Mouse (Mus musculus): ENCODE measurements around the gene Gm20521. TPM values are rescaled to one million over a fixed set of nuclear protein-coding genes. Genes with fewer than 3 reads are reported as not detected.
A peak's percentile ranks its signal among the peaks of the same experiment; 100 is the strongest.

Gm20521 gene
- 10 to 100 TPM in 1 of 26 experiments, 1 to 10 TPM in 21, not detected in 4; 1.0 to 17.5 (median 4.4) TPM for total RNA-seq (2018; cell fraction: chromatin; rRNA removed)
- 1 to 10 TPM in 22 of 26 experiments, under 1 TPM in 4; 0.39 to 3.3 (median 1.6) TPM for total RNA-seq (2018; cell fraction: cytosol; rRNA removed)
- total RNA-seq (2018; cell fraction: nucleus; rRNA removed) = 1 to 10 TPM in 15 of 26 experiments, under 1 TPM in 3, not detected in 8; 0.60 to 4.3 (median 2.0) TPM
- polyA plus RNA-seq (2018) = 0.28 to 3.5 TPM (median 1.1 TPM) in 3 replicates

DNA sequence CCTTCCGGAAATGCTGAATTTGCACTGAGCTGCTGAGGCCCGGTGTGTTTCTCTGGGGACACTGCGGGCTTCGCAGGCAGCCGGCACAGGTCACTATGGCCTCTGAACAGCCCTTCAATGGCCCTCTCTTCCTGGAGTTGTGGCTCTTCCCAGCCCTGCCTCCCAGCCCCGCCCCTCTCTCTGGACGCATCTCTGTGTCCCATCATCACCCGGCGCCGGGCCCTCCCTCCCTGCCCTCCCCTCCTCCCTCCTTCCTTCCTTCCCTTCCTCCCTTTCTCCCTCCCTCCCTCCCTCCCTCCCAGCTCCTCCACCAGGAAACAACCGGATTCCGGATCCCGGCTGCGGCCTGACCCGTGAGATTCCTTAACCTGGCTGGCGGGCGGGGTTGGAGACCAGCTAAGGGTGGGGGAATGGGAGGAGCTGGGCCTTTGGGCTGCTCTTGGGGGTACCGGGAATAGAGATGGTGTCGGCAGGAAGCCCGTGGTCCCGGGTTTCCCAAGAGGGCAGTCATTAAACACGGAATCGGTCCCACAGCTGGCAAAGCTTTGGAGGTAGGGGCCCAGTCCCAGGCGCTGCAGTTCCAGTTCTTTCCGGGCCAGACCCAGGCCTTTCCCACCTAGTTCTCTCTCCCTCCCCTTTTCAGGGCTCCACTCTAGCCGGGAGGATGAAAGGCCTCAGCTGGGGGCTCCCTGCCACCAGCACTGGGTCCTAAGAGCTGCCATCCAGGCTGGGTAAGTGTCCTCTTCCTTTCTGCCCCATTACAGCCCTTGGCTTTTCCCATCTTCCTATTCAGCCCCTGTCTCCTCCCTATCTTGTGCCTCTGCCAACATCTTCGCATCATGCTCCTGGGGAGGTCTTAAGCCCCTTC, at the start of gene Gm20521, which contains the start of gene Bcl2l2:
Gm20521 (plus strand) TSS at position 288 of the 868 bp plus-strand sequence.
Bcl2l2 (plus strand) TSS at position 224 of the 868 bp plus-strand sequence.
- peak within 1 kb of the TSS; percentile 99 for H3K4me3 ChIP-seq (ENCODE audit: inconsistent target)
- H3K36me3 ChIP-seq (ENCODE audit: inconsistent target) = no peaks in the 10 kb centered on the region; the same call in 1 of the 2 replicates
- peaks cover 27% of the 10 kb centered on the region for H3K79me2 ChIP-seq (ENCODE audit: inconsistent target)
- WGBS (ENCODE audit: missing documents) = 3% methylated on average over 23 of the region's 27 CpGs
- H3K27ac ChIP-seq = peak within 1 kb of the TSS; percentile 73

DNA sequence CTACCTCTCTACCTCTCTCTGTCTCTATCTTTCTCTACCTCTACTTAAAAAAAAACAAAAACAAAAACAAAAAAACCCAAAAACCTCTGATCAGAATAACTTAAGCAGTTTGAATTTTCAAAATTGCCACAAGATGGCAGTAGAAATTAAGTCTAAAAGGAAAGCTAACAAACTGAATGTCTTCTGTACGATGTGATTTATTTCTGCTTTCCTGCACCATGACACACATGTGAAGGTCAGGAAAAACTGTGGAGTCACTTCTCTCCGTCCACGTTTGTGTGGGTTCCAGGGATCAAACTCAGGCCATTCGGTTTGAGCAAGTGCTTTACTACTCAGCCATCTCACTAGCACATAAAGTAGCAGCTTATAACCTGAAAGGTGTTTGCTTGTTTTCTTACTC, 39.8 kb upstream of the Gm20521 start:
- 0% methylated on average over 4 of the region's 4 CpGs for WGBS (ENCODE audit: missing documents)

GRCm38 (mm10) chr14:54855726-54856125, 27.5 kb upstream of the Gm20521 start:
- no peaks in the 10 kb centered on the region for H3K79me2 ChIP-seq (ENCODE audit: inconsistent target)
- H3K27ac ChIP-seq = no peak overlapping the region
- H3K4me3 ChIP-seq (ENCODE audit: inconsistent target) = no peak overlapping the region
- WGBS (ENCODE audit: missing documents) = 100% methylated on average over 3 of the region's 3 CpGs
- H3K36me3 ChIP-seq (ENCODE audit: inconsistent target) = no peaks in the 10 kb centered on the region

More for the DNA sequence above, 39.8 kb upstream of the Gm20521 start:
- Histone ChIP-seq H3K36me3 (ENCODE audit: inconsistent target) (no peaks in the 10 kb centered on the region), H3K27ac (no peak overlapping the region), H3K79me2 (ENCODE audit: inconsistent target) (no peaks in the 10 kb centered on the region), H3K4me3 (ENCODE audit: inconsistent target) (no peak overlapping the region)

GRCm38 (mm10) chr14:54856703-54857102, 26.5 kb upstream of the Gm20521 start:
- H3K36me3 ChIP-seq (ENCODE audit: inconsistent target) = no peaks in the 10 kb centered on the region
- no peaks in the 10 kb centered on the region for H3K79me2 ChIP-seq (ENCODE audit: inconsistent target)
- 66% methylated on average over 7 of the region's 7 CpGs for WGBS (ENCODE audit: missing documents)
- no peak overlapping the region for H3K4me3 ChIP-seq (ENCODE audit: inconsistent target)
- H3K27ac ChIP-seq = no peak overlapping the region

DNA sequence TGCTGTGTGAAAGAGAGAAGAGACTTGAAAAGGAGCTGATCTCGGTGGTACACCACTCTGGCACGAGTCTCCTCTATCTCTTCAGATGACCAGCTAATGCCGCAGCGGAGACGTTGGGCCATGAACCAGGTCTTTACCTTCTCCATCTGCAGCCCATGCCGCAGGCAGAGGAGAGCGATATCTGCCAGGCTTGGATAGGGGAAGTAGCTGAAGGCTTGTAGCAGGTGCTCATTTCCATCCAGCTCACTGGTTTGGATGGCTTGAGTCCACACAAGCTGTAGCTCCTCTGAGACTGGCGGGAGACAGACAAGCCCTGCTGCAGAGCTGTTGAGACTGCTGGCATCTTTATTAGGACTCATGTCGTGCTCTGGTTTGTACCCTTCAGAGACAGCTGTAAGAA, 25.4 kb upstream of the Gm20521 start:
- H3K27ac ChIP-seq = no peak overlapping the region
- H3K79me2 ChIP-seq (ENCODE audit: inconsistent target) = no peaks in the 10 kb centered on the region
- 96% methylated on average over 7 of the region's 9 CpGs for WGBS (ENCODE audit: missing documents)
- no peak overlapping the region for H3K4me3 ChIP-seq (ENCODE audit: inconsistent target)
- H3K36me3 ChIP-seq (ENCODE audit: inconsistent target) = no peaks in the 10 kb centered on the region

GRCm38 (mm10) chr14:54860511-54860910, 22.7 kb upstream of the Gm20521 start:
- 44% methylated on average over 2 of the region's 2 CpGs for WGBS (ENCODE audit: missing documents)
- H3K4me3 ChIP-seq (ENCODE audit: inconsistent target) = no peak overlapping the region
- no peaks in the 10 kb centered on the region for H3K36me3 ChIP-seq (ENCODE audit: inconsistent target)

GRCm38 (mm10) chr14:54863501-54864312, 19.5 kb upstream of the Gm20521 start:
- Histone ChIP-seq H3K79me2 (ENCODE audit: inconsistent target) (no peaks in the 10 kb centered on the region), H3K27ac (0 out of 2 replicates have a peak overlapping the region, but pooled peaks have one; percentile 19), H3K36me3 (ENCODE audit: inconsistent target) (no peaks in the 10 kb centered on the region), H3K4me3 (ENCODE audit: inconsistent target) (peak overlapping the region; percentile 67)
- under 1% methylated on average over 56 of the region's 56 CpGs for WGBS (ENCODE audit: missing documents)

More at GRCm38 (mm10) chr14:54860511-54860910, 22.7 kb upstream of the Gm20521 start:
- Histone ChIP-seq H3K27ac (no peak overlapping the region), H3K79me2 (ENCODE audit: inconsistent target) (no peaks in the 10 kb centered on the region)

DNA sequence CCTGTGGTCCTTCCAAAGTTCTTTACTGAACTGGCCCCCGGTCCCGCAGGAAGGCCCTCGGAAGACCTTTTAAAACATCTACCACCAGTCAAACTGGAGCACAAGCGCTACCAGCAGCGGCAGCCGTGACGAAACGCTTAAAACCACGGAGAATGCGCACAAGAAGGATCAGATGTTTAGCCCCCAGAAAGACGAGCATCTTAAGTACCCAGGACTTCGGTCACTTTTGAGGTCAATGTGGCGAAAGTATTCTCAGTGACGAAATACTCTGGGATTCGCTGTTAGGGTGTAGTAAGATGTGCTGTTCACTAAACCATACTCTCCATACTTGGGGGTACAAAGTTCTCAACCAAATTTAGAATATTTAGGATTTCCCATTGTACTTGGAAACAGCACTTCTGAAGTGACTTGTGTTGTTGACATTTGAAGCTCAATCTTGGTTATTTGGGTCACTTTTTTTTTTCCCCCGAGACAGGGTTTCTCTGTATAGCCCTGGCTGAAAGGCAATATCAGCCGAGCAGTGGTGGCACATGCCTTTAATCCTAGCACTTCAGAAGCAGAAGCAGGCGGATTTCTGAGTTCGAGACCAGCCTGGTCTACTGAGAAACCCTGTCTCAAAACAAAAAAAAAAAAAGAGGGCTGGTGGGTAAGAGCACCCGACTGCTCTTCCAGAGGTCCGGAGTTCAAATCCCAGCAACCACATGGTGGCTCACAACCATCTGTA, 18.8 kb upstream of the Gm20521 start:
- H3K4me3 ChIP-seq (ENCODE audit: inconsistent target) = peak overlapping the region; percentile 63
- 4% methylated on average over 19 of the region's 21 CpGs for whole genome bisulfite sequencing (ENCODE audit: missing documents)
- no peak overlapping the region for H3K27ac ChIP-seq
- no peaks in the 10 kb centered on the region for H3K79me2 ChIP-seq (ENCODE audit: inconsistent target)
- no peaks in the 10 kb centered on the region for H3K36me3 ChIP-seq (ENCODE audit: inconsistent target)

DNA sequence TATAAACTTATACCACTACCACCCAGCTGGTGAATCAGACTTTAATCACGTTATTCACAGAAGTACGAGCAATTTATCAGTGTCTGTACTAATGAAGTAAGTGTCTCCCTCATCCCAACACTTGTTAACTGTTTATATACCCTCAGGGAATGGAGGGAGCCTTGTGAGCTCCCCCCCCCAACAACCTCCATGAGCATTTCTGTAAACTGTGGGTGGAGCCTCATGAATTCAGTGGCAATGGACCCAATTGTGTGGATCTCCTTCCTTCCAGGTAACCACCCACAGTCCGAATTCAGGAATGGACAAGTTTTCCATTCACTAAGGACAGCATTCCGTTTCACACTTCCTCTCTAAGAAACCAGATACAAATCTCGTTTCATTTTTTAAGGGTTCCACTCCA, 17.6 kb upstream of the Gm20521 start:
- Histone ChIP-seq H3K79me2 (ENCODE audit: inconsistent target) (no peaks in the 10 kb centered on the region), H3K36me3 (ENCODE audit: inconsistent target) (no peaks in the 10 kb centered on the region), H3K27ac (no peak overlapping the region), H3K4me3 (ENCODE audit: inconsistent target) (no peak overlapping the region)
- 89% methylated on average over 5 of the region's 5 CpGs for WGBS (ENCODE audit: missing documents)

- no peak overlapping the region for H3K27ac ChIP-seq
- H3K36me3 ChIP-seq (ENCODE audit: inconsistent target) = no peaks in the 10 kb centered on the region
- 47% methylated on average over 3 of the region's 3 CpGs for WGBS (ENCODE audit: missing documents)
- H3K4me3 ChIP-seq (ENCODE audit: inconsistent target) = no peak overlapping the region
- no peaks in the 10 kb centered on the region for H3K79me2 ChIP-seq (ENCODE audit: inconsistent target)
Observed at GRCm38 (mm10) chr14:54866268-54866667, 17.0 kb upstream of the Gm20521 start.

DNA sequence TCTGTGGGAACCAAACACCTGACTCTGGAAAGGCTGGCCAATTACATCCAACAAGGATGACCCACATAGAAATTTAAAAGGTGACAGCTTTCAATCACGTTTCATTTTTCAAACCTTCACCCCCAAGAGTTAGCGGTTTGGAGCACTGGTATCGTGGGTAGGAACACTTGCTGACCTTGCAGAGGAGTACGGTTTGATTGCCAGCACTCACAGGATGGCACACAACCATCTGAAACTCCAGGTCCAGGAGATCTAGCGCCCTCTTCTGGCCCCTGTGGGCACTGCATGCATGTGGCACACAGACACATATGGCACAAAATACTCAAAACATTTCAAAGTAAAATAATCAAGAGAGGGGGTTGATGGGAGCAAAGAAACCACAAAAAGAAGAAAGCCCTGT, 16.3 kb upstream of the Gm20521 start:
- no peaks in the 10 kb centered on the region for H3K36me3 ChIP-seq (ENCODE audit: inconsistent target)
- H3K79me2 ChIP-seq (ENCODE audit: inconsistent target) = no peaks in the 10 kb centered on the region
- WGBS (ENCODE audit: missing documents) = 73% methylated on average over 4 of the region's 5 CpGs
- no peak overlapping the region for H3K27ac ChIP-seq
- H3K4me3 ChIP-seq (ENCODE audit: inconsistent target) = no peak overlapping the region

DNA sequence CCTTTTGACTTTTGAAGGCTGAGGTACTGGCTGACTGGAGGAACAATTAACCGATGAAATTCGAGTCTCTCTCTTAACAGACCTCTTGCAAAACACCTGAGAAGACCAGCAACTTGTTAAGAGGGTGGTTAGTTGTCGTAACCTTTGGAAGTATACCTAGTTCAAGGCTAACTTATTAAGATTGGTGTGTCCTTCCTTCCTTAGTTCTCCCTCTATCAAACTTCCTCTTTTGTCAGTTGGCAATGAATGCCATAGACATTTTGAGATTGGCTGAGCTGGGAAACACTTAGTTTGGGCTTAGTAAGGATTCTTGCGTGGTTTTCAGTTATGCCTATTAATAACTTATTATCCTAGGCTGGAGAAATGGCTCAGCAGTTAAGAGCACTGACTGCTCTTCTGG, 15.2 kb upstream of the Gm20521 start:
- no peaks in the 10 kb centered on the region for H3K36me3 ChIP-seq (ENCODE audit: inconsistent target)
- WGBS (ENCODE audit: missing documents) = 39% methylated on average over 3 of the region's 4 CpGs
- H3K4me3 ChIP-seq (ENCODE audit: inconsistent target) = no peak overlapping the region
- no peaks in the 10 kb centered on the region for H3K79me2 ChIP-seq (ENCODE audit: inconsistent target)
- H3K27ac ChIP-seq = no peak overlapping the region

GRCm38 (mm10) chr14:54870861-54871260, 12.4 kb upstream of the Gm20521 start, which contains the start of gene Homez:
Homez (minus strand) TSS chr14:54870961.
- WGBS (ENCODE audit: missing documents) = 91% methylated on average over 5 of the region's 5 CpGs
- H3K4me3 ChIP-seq (ENCODE audit: inconsistent target) = no peak within 1 kb of the TSS
- H3K36me3 ChIP-seq (ENCODE audit: inconsistent target) = no peaks in the 10 kb centered on the region
- no peak within 1 kb of the TSS for H3K27ac ChIP-seq
- no peaks in the 10 kb centered on the region for H3K79me2 ChIP-seq (ENCODE audit: inconsistent target)

GRCm38 (mm10) chr14:54874165-54874564, 9.1 kb upstream of the Gm20521 start:
- WGBS (ENCODE audit: missing documents) = 94% methylated on average over 3 of the region's 3 CpGs
- no peak overlapping the region for H3K4me3 ChIP-seq (ENCODE audit: inconsistent target)
- H3K27ac ChIP-seq = no peak overlapping the region
- no peaks in the 10 kb centered on the region for H3K36me3 ChIP-seq (ENCODE audit: inconsistent target)
- no peaks in the 10 kb centered on the region for H3K79me2 ChIP-seq (ENCODE audit: inconsistent target)
